Mouse (Mus musculus): Measurements from ENCODE around the gene Dock8. TPM values are rescaled to one million over a fixed set of nuclear protein-coding genes. Genes with fewer than 3 reads are reported as not detected.

Dock8 gene
- polyA plus RNA-seq (2017; shearing (Covaris generic)): 191 TPM

GRCm38 (mm10) chr19:24999201-24999886 is at the start of gene Dock8:
Gene Dock8 (plus strand): TSS chr19:24999534.

GRCm38 (mm10) chr19:24961172-24961962 is 38.0 kb upstream of the Dock8 start, which contains the start of gene Cbwd1:
Gene Cbwd1 (minus strand): TSS chr19:24961610.

GRCm38 (mm10) chr19:25236596-25237491 is 237.5 kb downstream of the Dock8 start, which contains the start of gene Kank1:
Gene Kank1 (plus strand): TSS chr19:25236975.

Other genes starting within 250 kb of the Dock8 start
- not detected for gene Pgm5, start 137.7 kb upstream of the Dock8 start, polyA plus RNA-seq (2017; shearing (Covaris generic))
- 136 TPM for gene Gm10053, start 123.8 kb upstream of the Dock8 start, polyA plus RNA-seq (2017; shearing (Covaris generic))
- not detected for gene Foxd4, start 98.3 kb upstream of the Dock8 start, polyA plus RNA-seq (2017; shearing (Covaris generic))
- gene Cbwd1, start 37.9 kb upstream of the Dock8 start, polyA plus RNA-seq (2017; shearing (Covaris generic)): 19.4 TPM
- gene Kank1, start 237.4 kb downstream of the Dock8 start, polyA plus RNA-seq (2017; shearing (Covaris generic)): not detected